Mouse (Mus musculus) neural tube, embryonic 11.5 days (tissue): ENCODE measurements at regions not wholly inside any gene's neighbourhood (a gene's known extent, or its start where the extent isn't known, plus 50 kb on each side); places are given as distances from the start of the nearest gene placed in this dataset.

ENCODE experiments used
- ATAC-seq: fragments of 200-750 bp; cut with Nextera tagmentation; 2 replicates; pipeline ENCODE4 v1.8.0; 2017; ENCODE audit warnings: moderate number of reproducible peaks, mild to moderate bottlenecking, moderate TSS enrichment, moderate library complexity; ENCODE audit not compliant: insufficient read depth, low FRiP score, low TSS enrichment
- DNase-seq: peaks from one replicate; pipeline ENCODE4 v3.0.0-alpha.2; 2015; ENCODE audit warnings: low spot score
- H3K27ac ChIP-seq: fragments of 300-500 bp; sonication (generic); 2 replicates; pipeline ENCODE4 v1.5.1; 2014; ENCODE audit warnings: low read depth, mild to moderate bottlenecking, low read length
- H3K27me3 ChIP-seq: fragments of 300-500 bp; sonication (generic); 2 replicates; pipeline ENCODE4 v1.6.1; 2014; ENCODE audit warnings: mild to moderate bottlenecking, low read length, mixed read lengths; ENCODE audit not compliant: control insufficient read depth, insufficient read depth
- H3K36me3 ChIP-seq: fragments of 300-500 bp; sonication (generic); 2 replicates; pipeline ENCODE4 v1.6.1; 2014; ENCODE audit warnings: mild to moderate bottlenecking, low read length, moderate library complexity, mixed read lengths; ENCODE audit not compliant: control insufficient read depth, insufficient read depth
- H3K4me1 ChIP-seq: fragments of 300-500 bp; sonication (generic); 2 replicates; pipeline ENCODE4 v1.6.1; 2014; ENCODE audit warnings: low read length, mixed read lengths; ENCODE audit not compliant: control insufficient read depth, insufficient read depth
- H3K4me2 ChIP-seq: fragments of 300-500 bp; sonication (generic); 2 replicates; pipeline ENCODE4 v1.6.1; 2014; ENCODE audit warnings: low read depth, mild to moderate bottlenecking, moderate library complexity
- H3K4me3 ChIP-seq: fragments of 300-500 bp; sonication (generic); 2 replicates; pipeline ENCODE4 v1.5.1; 2014; ENCODE audit warnings: low read depth, low read length
- H3K9ac ChIP-seq: fragments of 300-500 bp; sonication (generic); 2 replicates; pipeline ENCODE4 v1.6.1; 2014; ENCODE audit warnings: mild to moderate bottlenecking, low read length
- H3K9me3 ChIP-seq: fragments of 300-500 bp; sonication (generic); 2 replicates; pipeline ENCODE4 v1.6.1; 2016; ENCODE audit warnings: low read length; ENCODE audit not compliant: control insufficient read depth
- WGBS: fragments of 180-500 bp; shearing (Covaris S2); extraction: QIAGEN DNeasy Blood & Tissue Kit; methylation state at CpG from one replicate; pipeline ENCODE4 v1.1.7; 2014; 5-methylcytosine and 5-hydroxymethylcytosine counted together

- 44% methylated on average over 15 of the region's 15 CpGs for WGBS
- Histone ChIP-seq H3K9me3 (no peaks in the 10 kb centered on the region), H3K4me1 (peaks cover 10% of the 10 kb centered on the region), H3K27me3 (no peaks in the 10 kb centered on the region), H3K36me3 (no peaks in the 10 kb centered on the region), H3K4me2 (no peak overlapping the region), H3K27ac (no peak overlapping the region), H3K9ac (no peak overlapping the region), H3K4me3 (no peak overlapping the region)
- no peak for ATAC-seq
- DNase-seq = no peak
These were observed 164.6 kb upstream of the Sox2 start for GRCm38 (mm10) chr3:34485345-34486223.

- Histone ChIP-seq H3K4me3 (no peak overlapping the region), H3K27me3 (no peaks in the 10 kb centered on the region), H3K4me2 (no peak overlapping the region), H3K4me1 (peaks cover 10% of the 10 kb centered on the region), H3K9ac (no peak overlapping the region), H3K36me3 (no peaks in the 10 kb centered on the region), H3K9me3 (no peaks in the 10 kb centered on the region), H3K27ac (no peak overlapping the region)
- 79% methylated on average over 3 of the region's 3 CpGs for WGBS
- no peak for ATAC-seq
- DNase-seq = no peak
These were observed 166.3 kb upstream of the Sox2 start for GRCm38 (mm10) chr3:34483934-34484333.

DNA sequence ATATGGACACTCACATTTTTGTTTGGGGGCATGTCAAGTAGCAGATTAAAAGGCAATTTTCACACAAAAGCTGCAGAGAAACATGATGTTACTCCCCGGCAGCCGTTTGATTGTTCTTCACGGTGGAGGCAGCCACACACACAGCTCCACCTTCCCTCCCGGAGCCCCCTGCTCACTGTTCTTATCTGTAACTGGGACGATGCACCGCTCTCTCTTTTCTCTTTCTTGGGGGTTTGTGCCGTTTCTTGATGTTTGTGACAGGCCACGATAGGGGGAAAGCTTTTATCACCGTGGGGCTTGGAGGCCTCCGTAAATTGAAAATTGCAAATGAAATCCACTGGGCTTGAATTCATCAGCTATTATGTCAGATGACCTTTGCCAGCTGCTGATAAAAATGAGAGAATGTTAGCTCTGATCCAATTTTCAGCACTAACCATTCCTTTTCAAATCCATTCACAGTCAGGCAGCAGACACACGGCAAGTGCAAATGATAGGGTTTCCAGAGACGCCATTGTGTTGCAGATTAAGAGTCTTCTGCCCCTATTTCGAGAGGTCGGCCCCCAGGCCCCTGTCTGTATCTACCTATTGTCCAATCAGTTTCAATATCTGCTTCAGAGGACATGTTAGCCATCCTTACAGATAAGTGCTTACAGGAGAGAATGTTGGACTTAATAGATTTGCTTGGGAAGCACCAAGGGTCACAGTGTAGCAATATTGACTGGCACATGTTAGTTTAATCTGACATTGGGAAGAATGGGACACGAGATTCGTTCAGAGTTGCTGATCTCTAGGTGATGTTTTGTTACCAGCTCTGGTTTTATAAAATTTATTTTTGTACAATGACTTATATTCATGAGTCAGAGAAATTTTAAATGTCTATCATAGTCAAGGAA, 168.1 kb upstream of the Sox2 start:
- 51% methylated on average over 16 of the region's 16 CpGs for WGBS

GRCm38 (mm10) chr3:34481314-34481713, 168.9 kb upstream of the Sox2 start:
- 44% methylated on average over 3 of the region's 3 CpGs for WGBS
- H3K9ac ChIP-seq = no peak overlapping the region
- no peak overlapping the region for H3K4me2 ChIP-seq
- H3K36me3 ChIP-seq = no peaks in the 10 kb centered on the region
- H3K27ac ChIP-seq = no peak overlapping the region
- no peaks in the 10 kb centered on the region for H3K9me3 ChIP-seq
- H3K4me1 ChIP-seq = peaks cover 7% of the 10 kb centered on the region
- H3K4me3 ChIP-seq = no peak overlapping the region
- no peak for ATAC-seq
- H3K27me3 ChIP-seq = no peaks in the 10 kb centered on the region
- peak; percentile 23 for DNase-seq

More for the DNA sequence above, 168.1 kb upstream of the Sox2 start:
- no peaks in the 10 kb centered on the region for H3K27me3 ChIP-seq
- H3K27ac ChIP-seq = no peak overlapping the region
- DNase-seq (no peak), ATAC-seq (no peak)
- H3K4me2 ChIP-seq = peak overlapping the region; percentile 1; the same call in 1 of the 2 replicates
- no peaks in the 10 kb centered on the region for H3K9me3 ChIP-seq
- H3K9ac ChIP-seq = no peak overlapping the region
- no peak overlapping the region for H3K4me3 ChIP-seq
- peaks cover 10% of the 10 kb centered on the region for H3K4me1 ChIP-seq
- H3K36me3 ChIP-seq = no peaks in the 10 kb centered on the region

DNA sequence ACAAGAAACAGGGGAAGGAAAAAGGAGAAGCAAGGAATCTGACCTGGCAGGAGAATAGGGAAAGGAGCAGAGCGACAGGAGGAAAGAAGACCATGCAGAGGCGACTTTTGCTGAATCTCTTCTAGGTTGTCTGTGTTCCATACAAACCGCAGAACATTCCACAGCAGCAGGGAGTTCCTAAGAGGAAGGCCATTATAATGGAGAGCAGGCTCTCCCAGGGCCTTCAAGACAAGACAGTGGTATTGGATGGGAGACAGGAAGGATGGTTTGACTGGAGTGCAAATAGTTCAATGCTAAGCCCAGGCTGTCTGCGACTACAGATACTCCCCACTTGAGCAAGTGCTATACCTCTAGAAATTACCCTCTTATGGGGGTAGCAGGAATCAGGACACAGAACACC, 176.1 kb upstream of the Sox2 start:
- no peaks in the 10 kb centered on the region for H3K27me3 ChIP-seq
- H3K4me1 ChIP-seq = no peaks in the 10 kb centered on the region
- H3K27ac ChIP-seq = no peak overlapping the region
- no peak overlapping the region for H3K4me3 ChIP-seq
- H3K36me3 ChIP-seq = no peaks in the 10 kb centered on the region
- H3K9me3 ChIP-seq = no peaks in the 10 kb centered on the region
- no peak for ATAC-seq
- no peak for DNase-seq
- WGBS = 53% methylated on average over 4 of the region's 4 CpGs
- H3K4me2 ChIP-seq = no peak overlapping the region
- no peak overlapping the region for H3K9ac ChIP-seq

- Histone ChIP-seq H3K36me3 (no peaks in the 10 kb centered on the region), H3K9ac (no peak overlapping the region), H3K9me3 (no peaks in the 10 kb centered on the region), H3K27ac (no peak overlapping the region), H3K4me2 (no peak overlapping the region), H3K4me3 (no peak overlapping the region), H3K27me3 (no peaks in the 10 kb centered on the region), H3K4me1 (no peaks in the 10 kb centered on the region)
- 88% methylated on average over 5 of the region's 5 CpGs for WGBS
- DNase-seq (no peak), ATAC-seq (no peak)
These were observed 179.5 kb upstream of the Sox2 start for GRCm38 (mm10) chr3:34470721-34471120.

DNA sequence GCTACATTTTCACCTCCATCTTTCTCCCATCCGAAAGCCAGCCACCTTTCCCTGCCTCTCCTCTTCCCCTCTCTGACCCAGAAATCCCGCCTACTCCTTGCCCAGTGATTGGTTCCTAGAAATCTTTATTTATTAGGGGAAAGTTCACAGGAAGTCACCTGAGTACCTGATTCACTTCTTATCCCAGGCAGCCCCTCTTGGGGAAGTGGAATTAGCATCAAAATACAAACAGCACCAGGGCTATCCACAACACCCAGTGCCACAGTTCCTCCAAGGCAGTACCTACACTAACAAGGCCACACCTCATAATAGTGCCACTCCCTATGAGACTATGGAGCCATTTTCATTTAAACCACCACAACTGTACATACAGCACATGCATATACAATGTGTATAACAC, 180.3 kb upstream of the Sox2 start:
- Histone ChIP-seq H3K9ac (no peak overlapping the region), H3K4me3 (no peak overlapping the region), H3K27ac (no peak overlapping the region), H3K36me3 (no peaks in the 10 kb centered on the region), H3K4me1 (no peaks in the 10 kb centered on the region), H3K27me3 (no peaks in the 10 kb centered on the region), H3K9me3 (no peaks in the 10 kb centered on the region), H3K4me2 (no peak overlapping the region)
- WGBS = 81% methylated on average over 2 of the region's 2 CpGs
- no peak for ATAC-seq
- DNase-seq = no peak

- H3K9me3 ChIP-seq = no peaks in the 10 kb centered on the region
- no peak overlapping the region for H3K4me3 ChIP-seq
- no peaks in the 10 kb centered on the region for H3K4me1 ChIP-seq
- H3K27ac ChIP-seq = no peak overlapping the region
- no peaks in the 10 kb centered on the region for H3K27me3 ChIP-seq
- ATAC-seq (no peak), DNase-seq (no peak)
- WGBS = 77% methylated on average over 4 of the region's 4 CpGs
- H3K9ac ChIP-seq = no peak overlapping the region
- H3K4me2 ChIP-seq = no peak overlapping the region
- H3K36me3 ChIP-seq = no peaks in the 10 kb centered on the region
These were observed 183.9 kb upstream of the Sox2 start for GRCm38 (mm10) chr3:34466312-34466711.
